Mouse (Mus musculus): ENCODE data around the gene Ube2v1.

GRCm38 (mm10) chr2:167569934-167570651, 61.8 kb downstream of the Ube2v1 start:
- 0 out of 2 replicates have a peak, but pooled peaks have one; percentile 9 for TF ChIP-seq CTCF (IDR thresholded peaks at IDR 0.05; ENCODE audit: low read depth)
- no peak for TF ChIP-seq EP300 (IDR thresholded peaks at IDR 0.05; ENCODE audit: low read depth)
